Mouse (Mus musculus): Measurements from ENCODE around the gene Polr3g. TPM values are rescaled to one million over a fixed set of nuclear protein-coding genes. Genes with fewer than 3 reads are reported as not detected.
"Not testable (repeated sequence)": the region's sequence is repeated elsewhere in the genome, so short reads cannot be mapped to it uniquely, and the experiment has no call there.

Polr3g gene
- total RNA-seq, 1 experiment from 2014 or later: 5.1 TPM

GRCm38 (mm10) chr13:81689587-81689986 is 21.2 kb downstream of the Polr3g start:
- DNase-seq: no peak

- DNase-seq: no peak
Observed at GRCm38 (mm10) chr13:81684884-81685283, 25.9 kb downstream of the Polr3g start.

- DNase-seq: no peak
Observed at GRCm38 (mm10) chr13:81684258-81684657, 26.6 kb downstream of the Polr3g start.

DNA sequence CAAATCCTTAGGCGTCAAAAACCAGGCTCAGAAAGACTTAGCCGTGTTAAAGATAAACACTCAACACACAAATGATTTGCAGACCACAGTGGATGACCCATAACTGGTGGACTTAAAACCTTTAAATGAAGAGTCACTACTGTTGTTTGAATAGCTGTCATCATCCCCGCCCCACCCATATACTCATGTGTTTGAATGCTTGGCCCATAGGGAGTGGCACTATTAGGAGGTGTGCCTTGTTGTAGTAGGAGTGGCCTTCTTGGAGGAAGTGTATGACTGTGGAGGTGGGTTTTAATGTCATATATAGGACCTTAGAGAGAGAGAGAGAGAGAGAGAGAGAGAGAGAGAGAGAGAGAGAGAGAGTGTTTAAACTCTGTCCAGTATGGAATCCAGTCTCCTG is 27.7 kb downstream of the Polr3g start:
- no peak for DNase-seq

DNA sequence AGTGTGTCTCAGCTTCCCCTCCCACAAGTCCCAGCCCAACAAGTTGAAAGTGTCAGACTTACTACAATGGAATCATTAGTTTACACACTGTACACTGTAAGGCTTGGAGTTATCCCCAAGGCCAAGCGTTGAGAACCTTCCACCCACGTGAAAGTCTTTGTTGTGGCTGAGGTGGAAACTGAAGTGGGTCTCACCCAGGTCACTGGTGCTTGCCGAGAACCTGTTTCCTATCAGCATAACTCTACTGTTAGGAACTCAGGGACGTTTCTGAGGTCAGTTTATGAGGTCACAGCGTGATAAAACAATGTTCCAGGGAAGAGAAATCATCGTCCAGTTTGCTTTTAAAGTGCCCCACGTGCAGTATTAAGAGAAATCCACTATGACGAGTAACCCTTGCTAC is 35.5 kb downstream of the Polr3g start:
- DNase-seq: peak; percentile 15

DNA sequence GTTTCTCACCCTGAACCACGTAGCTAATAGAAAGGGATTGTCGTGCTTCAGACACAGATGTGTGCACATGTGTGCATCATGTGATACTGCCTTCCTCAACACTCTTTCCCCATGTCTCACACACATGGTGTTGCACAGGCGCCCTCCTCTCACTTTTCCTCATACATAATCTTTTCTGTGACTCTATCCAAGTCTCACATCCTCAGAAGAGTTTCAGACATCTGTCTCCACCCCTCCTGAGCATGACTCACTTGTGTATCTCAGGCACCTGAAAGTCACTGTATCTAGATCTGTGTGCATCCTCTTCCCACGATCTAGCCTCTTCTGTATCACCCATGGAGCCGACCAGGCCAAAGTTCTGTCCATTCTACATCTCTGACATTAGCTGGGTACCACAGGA is 43.1 kb downstream of the Polr3g start:
- no peak for DNase-seq

GRCm38 (mm10) chr13:81664331-81664698 is 46.5 kb downstream of the Polr3g start:
- peak; percentile 40 for DNase-seq

GRCm38 (mm10) chr13:81663566-81664330 is 47.1 kb downstream of the Polr3g start:
- DNase-seq: no peak

GRCm38 (mm10) chr13:81658053-81658752 is 52.6 kb downstream of the Polr3g start:
- no peak for DNase-seq

GRCm38 (mm10) chr13:81657351-81658052 is 53.3 kb downstream of the Polr3g start, which contains the start of gene Lysmd3:
Gene Lysmd3, plus strand, starts transcription at chr13:81657663.
- peak; percentile 97 for DNase-seq

DNA sequence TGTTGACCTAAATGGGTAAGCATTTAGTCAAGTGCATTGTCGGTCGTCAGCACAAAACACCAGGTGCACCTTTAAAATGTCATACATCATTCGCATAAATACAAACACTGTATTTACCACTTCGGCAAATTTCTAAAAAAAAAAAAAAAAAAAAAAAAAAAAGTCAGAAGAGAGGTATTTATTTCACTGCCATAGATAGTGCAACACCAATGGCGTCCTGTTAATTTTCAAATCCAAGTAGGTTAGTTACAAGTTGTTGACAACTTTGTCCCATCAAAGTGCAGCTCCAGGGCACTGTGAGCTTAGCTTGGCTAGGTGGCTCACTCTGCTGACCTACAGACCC is 53.8 kb downstream of the Polr3g start:
- no peak for DNase-seq

GRCm38 (mm10) chr13:81656091-81656850 is 54.5 kb downstream of the Polr3g start:
- DNase-seq: peak; percentile 30

GRCm38 (mm10) chr13:81650382-81650781 is 60.4 kb downstream of the Polr3g start:
- not testable (repeated sequence) for DNase-seq

DNA sequence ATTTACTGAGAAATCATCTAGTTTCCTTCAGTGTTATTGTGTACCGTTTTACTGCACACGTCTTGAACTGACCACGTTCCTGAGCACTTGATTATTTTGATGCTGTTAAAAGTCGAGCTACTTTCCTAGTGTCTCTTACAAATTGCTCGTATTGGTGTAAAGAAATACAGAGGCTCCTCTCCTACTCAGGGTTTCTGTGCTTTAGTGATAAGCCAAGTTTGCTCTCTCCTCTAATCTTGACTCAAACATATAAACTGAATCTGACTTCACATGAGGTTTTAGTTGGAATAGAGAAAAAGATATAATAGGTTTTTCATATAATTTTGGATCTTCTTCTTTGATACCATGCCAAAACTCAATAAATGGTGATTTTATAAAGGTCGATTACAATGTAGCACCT is 64.5 kb downstream of the Polr3g start:
- no peak for DNase-seq

DNA sequence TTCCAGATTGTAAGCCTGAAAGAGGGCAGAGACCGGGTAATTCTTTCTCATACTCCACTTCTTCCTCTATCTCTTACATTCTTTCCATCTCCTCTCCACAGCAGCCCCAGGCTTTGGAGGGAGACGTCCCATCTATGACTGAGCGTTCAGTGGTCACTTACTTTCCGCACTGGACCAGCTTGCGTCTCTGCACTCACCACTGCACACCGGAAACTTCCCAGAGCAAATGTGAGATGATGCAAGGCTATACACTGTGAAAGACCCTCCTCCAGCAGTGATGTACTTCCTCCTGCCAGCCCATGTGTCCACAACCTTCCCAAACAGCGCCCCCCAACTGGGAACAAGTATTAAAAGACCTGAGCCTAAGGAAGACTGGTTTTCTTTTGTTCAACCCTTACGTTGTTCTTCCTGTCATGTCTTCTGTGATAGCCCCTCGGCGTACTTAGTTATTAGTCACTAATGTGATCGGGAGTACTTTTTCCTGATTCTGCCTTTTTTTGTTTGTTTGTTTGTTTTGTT is 66.7 kb downstream of the Polr3g start:
- DNase-seq: no peak

GRCm38 (mm10) chr13:81642491-81643149 is 68.2 kb downstream of the Polr3g start:
- DNase-seq: no peak

GRCm38 (mm10) chr13:81641289-81642045 is 69.3 kb downstream of the Polr3g start:
- DNase-seq: peak; percentile 60

- no peak for DNase-seq
Observed at GRCm38 (mm10) chr13:81640881-81641280, 69.9 kb downstream of the Polr3g start.

- DNase-seq: no peak
Observed at GRCm38 (mm10) chr13:81639624-81640023, 71.2 kb downstream of the Polr3g start.

- peak; percentile 92 for DNase-seq
Observed at GRCm38 (mm10) chr13:81632720-81633415, 77.9 kb downstream of the Polr3g start, which contains the start of gene Adgrv1. Gene Adgrv1, minus strand, starts transcription at chr13:81633154.
